Mouse (Mus musculus): Measurements from ENCODE around the gene Ubxn2a. TPM values are rescaled to one million over a fixed set of nuclear protein-coding genes. Genes with fewer than 3 reads are reported as not detected.

Gene Ubxn2a
- polyA plus RNA-seq, 1 experiment, result 24.0 TPM

DNA sequence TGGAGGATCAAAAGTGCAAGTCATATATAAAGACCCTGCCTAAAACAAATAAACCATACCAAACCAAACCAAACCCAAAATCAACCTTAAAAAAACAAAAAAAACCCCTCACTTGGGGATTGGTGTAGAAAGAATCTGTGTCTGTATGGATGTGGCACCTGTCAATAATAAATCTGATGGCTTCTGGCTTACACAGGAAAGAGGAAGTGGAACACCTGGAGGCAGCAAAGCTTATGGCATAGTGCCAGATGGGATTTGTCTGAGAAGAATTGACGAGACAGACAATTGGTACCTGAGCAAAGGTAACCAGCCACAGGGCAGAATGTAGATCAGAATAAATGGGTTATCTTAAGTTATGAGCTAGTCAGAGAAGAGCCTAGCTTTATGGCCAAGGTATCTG is 22.4 kb downstream of the Ubxn2a start:
- TF ChIP-seq POLR2A (IDR thresholded peaks at IDR 0.05; ENCODE audit: extremely low read depth, insufficient read depth, low read length), result no peak
- no peak for TF ChIP-seq CTCF (IDR thresholded peaks at IDR 0.05; ENCODE audit: extremely low read depth, insufficient read depth, low read length)
- no peaks in the 10 kb centered on the region for H3K4me1 ChIP-seq (ENCODE audit: control insufficient read depth, insufficient read depth, low read length)
- no peak overlapping the region for H3K27ac ChIP-seq (ENCODE audit: insufficient read depth, low read length)
- no peak overlapping the region for H3K4me3 ChIP-seq (ENCODE audit: insufficient read depth, low read length)

GRCm38 (mm10) chr12:4882086-4882485 is 25.4 kb downstream of the Ubxn2a start:
- Histone ChIP-seq H3K4me1 (ENCODE audit: control insufficient read depth, insufficient read depth, low read length) (no peaks in the 10 kb centered on the region), H3K27ac (ENCODE audit: insufficient read depth, low read length) (no peak overlapping the region), H3K4me3 (ENCODE audit: insufficient read depth, low read length) (no peak overlapping the region)
- no peak for TF ChIP-seq POLR2A (IDR thresholded peaks at IDR 0.05; ENCODE audit: extremely low read depth, insufficient read depth, low read length)
- TF ChIP-seq CTCF (IDR thresholded peaks at IDR 0.05; ENCODE audit: extremely low read depth, insufficient read depth, low read length), result no peak

- H3K4me1 ChIP-seq (ENCODE audit: control insufficient read depth, insufficient read depth, low read length), result no peaks in the 10 kb centered on the region
- TF ChIP-seq POLR2A (IDR thresholded peaks at IDR 0.05; ENCODE audit: extremely low read depth, insufficient read depth, low read length), result no peak
- TF ChIP-seq CTCF (IDR thresholded peaks at IDR 0.05; ENCODE audit: extremely low read depth, insufficient read depth, low read length), result no peak
- no peak overlapping the region for H3K27ac ChIP-seq (ENCODE audit: insufficient read depth, low read length)
- no peak overlapping the region for H3K4me3 ChIP-seq (ENCODE audit: insufficient read depth, low read length)
Observed at GRCm38 (mm10) chr12:4879048-4879447, 28.5 kb downstream of the Ubxn2a start.

GRCm38 (mm10) chr12:4878296-4878783 is 29.2 kb downstream of the Ubxn2a start:
- TF ChIP-seq CTCF (IDR thresholded peaks at IDR 0.05; ENCODE audit: extremely low read depth, insufficient read depth, low read length) (no peak), POLR2A (IDR thresholded peaks at IDR 0.05; ENCODE audit: extremely low read depth, insufficient read depth, low read length) (no peak)
- H3K27ac ChIP-seq (ENCODE audit: insufficient read depth, low read length), result no peak overlapping the region
- H3K4me1 ChIP-seq (ENCODE audit: control insufficient read depth, insufficient read depth, low read length), result 0 out of 2 replicates have a peak, but pooled peaks cover 2% of the 10 kb centered on the region
- H3K4me3 ChIP-seq (ENCODE audit: insufficient read depth, low read length), result no peak overlapping the region

- no peak overlapping the region for H3K4me3 ChIP-seq (ENCODE audit: insufficient read depth, low read length)
- H3K27ac ChIP-seq (ENCODE audit: insufficient read depth, low read length), result no peak overlapping the region
- TF ChIP-seq POLR2A (IDR thresholded peaks at IDR 0.05; ENCODE audit: extremely low read depth, insufficient read depth, low read length) (no peak), CTCF (IDR thresholded peaks at IDR 0.05; ENCODE audit: extremely low read depth, insufficient read depth, low read length) (no peak)
- H3K4me1 ChIP-seq (ENCODE audit: control insufficient read depth, insufficient read depth, low read length), result 0 out of 2 replicates have a peak, but pooled peaks cover 2% of the 10 kb centered on the region
Observed at GRCm38 (mm10) chr12:4875623-4876022, 31.9 kb downstream of the Ubxn2a start.

- Histone ChIP-seq H3K27ac (ENCODE audit: insufficient read depth, low read length) (no peak within 1 kb of the TSS), H3K4me1 (ENCODE audit: control insufficient read depth, insufficient read depth, low read length) (0 out of 2 replicates have a peak, but pooled peaks cover 2% of the 10 kb centered on the region), H3K4me3 (ENCODE audit: insufficient read depth, low read length) (no peak within 1 kb of the TSS)
- TF ChIP-seq POLR2A (IDR thresholded peaks at IDR 0.05; ENCODE audit: extremely low read depth, insufficient read depth, low read length), result no peak
- TF ChIP-seq CTCF (IDR thresholded peaks at IDR 0.05; ENCODE audit: extremely low read depth, insufficient read depth, low read length), result no peak
Observed at GRCm38 (mm10) chr12:4874161-4874927, 33.2 kb downstream of the Ubxn2a start, which contains the start of gene Mfsd2b. TSS of gene Mfsd2b (minus strand) at chr12:4874359.

GRCm38 (mm10) chr12:4873531-4873930 is 34.0 kb downstream of the Ubxn2a start:
- H3K4me3 ChIP-seq (ENCODE audit: insufficient read depth, low read length), result no peak overlapping the region
- H3K27ac ChIP-seq (ENCODE audit: insufficient read depth, low read length), result no peak overlapping the region
- TF ChIP-seq CTCF (IDR thresholded peaks at IDR 0.05; ENCODE audit: extremely low read depth, insufficient read depth, low read length) (no peak), POLR2A (IDR thresholded peaks at IDR 0.05; ENCODE audit: extremely low read depth, insufficient read depth, low read length) (no peak)
- H3K4me1 ChIP-seq (ENCODE audit: control insufficient read depth, insufficient read depth, low read length), result 0 out of 2 replicates have a peak, but pooled peaks cover 2% of the 10 kb centered on the region

DNA sequence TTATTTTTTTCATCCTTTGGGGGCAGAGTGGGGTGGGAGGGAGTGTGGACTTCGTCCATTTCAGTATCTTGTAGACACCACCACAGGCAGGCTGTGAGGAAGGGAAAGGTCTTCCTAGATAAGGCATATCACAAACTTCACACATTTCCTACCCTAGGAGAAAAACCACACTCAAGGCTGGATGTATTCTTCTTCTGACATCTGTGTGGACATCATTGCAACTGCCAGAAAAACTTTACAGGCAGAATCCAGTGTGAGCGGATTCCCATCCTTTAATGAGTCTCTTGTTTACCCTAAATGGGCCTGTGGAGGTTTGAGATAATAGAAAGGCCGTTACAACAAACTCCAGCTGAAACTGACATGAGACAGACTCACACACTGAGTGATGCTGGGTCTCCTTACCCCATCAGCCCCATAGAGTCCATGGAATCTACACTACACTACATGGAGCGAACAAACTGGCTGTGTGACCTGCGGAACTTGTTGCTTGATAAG is 34.5 kb downstream of the Ubxn2a start:
- Histone ChIP-seq H3K27ac (ENCODE audit: insufficient read depth, low read length) (no peak overlapping the region), H3K4me1 (ENCODE audit: control insufficient read depth, insufficient read depth, low read length) (0 out of 2 replicates have a peak, but pooled peaks cover 2% of the 10 kb centered on the region), H3K4me3 (ENCODE audit: insufficient read depth, low read length) (no peak overlapping the region)
- TF ChIP-seq POLR2A (IDR thresholded peaks at IDR 0.05; ENCODE audit: extremely low read depth, insufficient read depth, low read length) (no peak), CTCF (IDR thresholded peaks at IDR 0.05; ENCODE audit: extremely low read depth, insufficient read depth, low read length) (no peak)

- TF ChIP-seq CTCF (IDR thresholded peaks at IDR 0.05; ENCODE audit: extremely low read depth, insufficient read depth, low read length) (no peak), POLR2A (IDR thresholded peaks at IDR 0.05; ENCODE audit: extremely low read depth, insufficient read depth, low read length) (no peak)
- no peak overlapping the region for H3K27ac ChIP-seq (ENCODE audit: insufficient read depth, low read length)
- H3K4me1 ChIP-seq (ENCODE audit: control insufficient read depth, insufficient read depth, low read length), result 0 out of 2 replicates have a peak, but pooled peaks cover 2% of the 10 kb centered on the region
- H3K4me3 ChIP-seq (ENCODE audit: insufficient read depth, low read length), result no peak overlapping the region
Observed at GRCm38 (mm10) chr12:4872273-4872672, 35.2 kb downstream of the Ubxn2a start.

DNA sequence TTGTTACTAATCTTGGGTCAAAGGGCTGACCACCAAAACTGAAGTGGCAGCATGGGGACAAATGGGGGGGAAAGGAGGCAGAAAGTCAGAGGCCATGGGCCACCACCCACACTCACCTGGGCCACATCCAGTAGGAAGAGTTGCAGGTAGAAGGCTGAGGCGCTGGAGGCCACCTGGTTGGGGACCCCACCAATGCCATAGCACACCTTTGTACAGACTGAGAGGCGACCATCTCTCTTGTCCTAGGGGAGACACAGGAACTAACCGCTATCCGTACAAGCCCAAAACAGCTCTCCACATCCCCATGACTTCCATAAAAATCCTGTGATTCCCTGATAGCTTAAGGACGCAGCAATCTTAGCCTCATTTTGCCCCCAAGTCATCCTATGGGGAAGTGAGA is 36.2 kb downstream of the Ubxn2a start:
- TF ChIP-seq POLR2A (IDR thresholded peaks at IDR 0.05; ENCODE audit: extremely low read depth, insufficient read depth, low read length) (no peak), CTCF (IDR thresholded peaks at IDR 0.05; ENCODE audit: extremely low read depth, insufficient read depth, low read length) (no peak)
- Histone ChIP-seq H3K4me3 (ENCODE audit: insufficient read depth, low read length) (no peak overlapping the region), H3K4me1 (ENCODE audit: control insufficient read depth, insufficient read depth, low read length) (0 out of 2 replicates have a peak, but pooled peaks cover 2% of the 10 kb centered on the region), H3K27ac (ENCODE audit: insufficient read depth, low read length) (no peak overlapping the region)

Data from cortical plate, adult 2 months (tissue).